Mouse (Mus musculus) midbrain, embryonic 16.5 days (tissue): ENCODE results near the gene Morc4. TPM values are rescaled to one million over a fixed set of nuclear protein-coding genes. Genes with fewer than 3 reads are reported as not detected.

Source experiments
- ATAC-seq: fragments of 200-750 bp; cut with Nextera tagmentation; 2 replicates; pipeline ENCODE4 v1.8.0; 2017; ENCODE audit warnings: moderate TSS enrichment
- H3K27ac ChIP-seq: fragments of 300-500 bp; sonication (generic); 2 replicates; pipeline ENCODE4 v1.5.1; 2014; ENCODE audit warnings: mild to moderate bottlenecking, low read length, mixed read lengths
- H3K27me3 ChIP-seq: fragments of 300-500 bp; sonication (generic); 2 replicates; pipeline ENCODE4 v1.6.1; 2014; ENCODE audit warnings: low read depth, low read length, mixed read lengths; ENCODE audit not compliant: control insufficient read depth, insufficient read depth
- H3K36me3 ChIP-seq: fragments of 300-500 bp; sonication (generic); 2 replicates; pipeline ENCODE4 v1.6.1; 2014; ENCODE audit warnings: mild to moderate bottlenecking, low read length, moderate library complexity, mixed read lengths; ENCODE audit not compliant: control insufficient read depth, insufficient read depth
- H3K4me1 ChIP-seq: fragments of 300-500 bp; sonication (generic); 2 replicates; pipeline ENCODE4 v1.6.1; 2014; ENCODE audit warnings: mild to moderate bottlenecking, low read length, mixed read lengths; ENCODE audit not compliant: control insufficient read depth, insufficient read depth
- H3K4me2 ChIP-seq: fragments of 300-500 bp; sonication (generic); 2 replicates; pipeline ENCODE4 v1.6.1; 2014; ENCODE audit warnings: mild to moderate bottlenecking, low read length, mixed read lengths
- H3K4me3 ChIP-seq: fragments of 300-500 bp; sonication (generic); 2 replicates; pipeline ENCODE4 v1.5.1; 2014; ENCODE audit warnings: low read depth, mild to moderate bottlenecking, low read length, moderate library complexity, mixed read lengths
- H3K9ac ChIP-seq: fragments of 300-500 bp; sonication (generic); 2 replicates; pipeline ENCODE4 v1.6.1; 2014; ENCODE audit warnings: low read depth, low read length, mixed read lengths
- H3K9me3 ChIP-seq: fragments of 300-500 bp; sonication (generic); replicated peaks from 2 replicates; pipeline ENCODE4 v1.6.1; 2014; ENCODE audit warnings: mild to moderate bottlenecking, low read length, mixed read lengths; ENCODE audit not compliant: control insufficient read depth, poor library complexity, severe bottlenecking
- WGBS: fragments of 180-500 bp; shearing (Covaris S2); extraction: QIAGEN DNeasy Blood & Tissue Kit; methylation state at CpG from one replicate; pipeline ENCODE4 v1.1.7; 2014; 5-methylcytosine and 5-hydroxymethylcytosine counted together
- polyA plus RNA-seq: library from polyadenylated mRNA; unstranded; fragments of >200 nt; fragmentation: Nextera tagmentation; extraction: Ambion mirVana; gene quantifications from 2 replicates; pipeline ENCODE4 v1.2.1, GENCODE M21; 2015

Gene Morc4
- polyA plus RNA-seq, 1 experiment from 2014 or later, result 3.3 TPM

GRCm38 (mm10) chrX:139812636-139813298, 58.7 kb downstream of the Morc4 start:
- WGBS, result 61% methylated on average over 3 of the region's 3 CpGs
- Histone ChIP-seq H3K27ac (no peak overlapping the region), H3K9ac (no peak overlapping the region), H3K36me3 (no peaks in the 10 kb centered on the region), H3K4me2 (no peak overlapping the region), H3K4me3 (no peak overlapping the region), H3K9me3 (no peaks in the 10 kb centered on the region), H3K27me3 (no peaks in the 10 kb centered on the region; the same call in none of the 2 replicates), H3K4me1 (no peaks in the 10 kb centered on the region)
- no peak for ATAC-seq

GRCm38 (mm10) chrX:139808501-139808900, 63.0 kb downstream of the Morc4 start:
- Histone ChIP-seq H3K9me3 (no peaks in the 10 kb centered on the region), H3K4me1 (no peaks in the 10 kb centered on the region), H3K9ac (no peak overlapping the region), H3K4me3 (no peak overlapping the region), H3K4me2 (no peak overlapping the region), H3K27me3 (no peaks in the 10 kb centered on the region; the same call in 1 of the 2 replicates), H3K27ac (no peak overlapping the region), H3K36me3 (no peaks in the 10 kb centered on the region)
- no peak for ATAC-seq
- 80% methylated on average over 10 of the region's 10 CpGs for WGBS

- Histone ChIP-seq H3K27me3 (no peaks in the 10 kb centered on the region; the same call in 1 of the 2 replicates), H3K4me3 (no peak overlapping the region), H3K9me3 (no peaks in the 10 kb centered on the region), H3K27ac (no peak overlapping the region), H3K9ac (no peak overlapping the region), H3K4me2 (no peak overlapping the region), H3K36me3 (no peaks in the 10 kb centered on the region), H3K4me1 (no peaks in the 10 kb centered on the region)
- peak; percentile 67; the same call in 1 of the 2 replicates for ATAC-seq
- 35% methylated on average over 4 of the region's 4 CpGs for WGBS
Observed at GRCm38 (mm10) chrX:139808085-139808484, 63.4 kb downstream of the Morc4 start.

GRCm38 (mm10) chrX:139807391-139807790, 64.1 kb downstream of the Morc4 start:
- WGBS, result 73% methylated on average over 2 of the region's 2 CpGs
- Histone ChIP-seq H3K4me3 (no peak overlapping the region), H3K36me3 (no peaks in the 10 kb centered on the region), H3K4me2 (no peak overlapping the region), H3K27me3 (no peaks in the 10 kb centered on the region; the same call in none of the 2 replicates), H3K4me1 (no peaks in the 10 kb centered on the region), H3K9ac (no peak overlapping the region), H3K27ac (no peak overlapping the region), H3K9me3 (no peaks in the 10 kb centered on the region)
- no peak for ATAC-seq

- Histone ChIP-seq H3K4me3 (no peak overlapping the region), H3K9ac (no peak overlapping the region), H3K9me3 (no peaks in the 10 kb centered on the region), H3K27me3 (no peaks in the 10 kb centered on the region; the same call in none of the 2 replicates), H3K4me1 (no peaks in the 10 kb centered on the region), H3K4me2 (no peak overlapping the region), H3K27ac (no peak overlapping the region), H3K36me3 (no peaks in the 10 kb centered on the region)
- WGBS, result 96% methylated on average over 4 of the region's 4 CpGs
- no peak for ATAC-seq
Observed at GRCm38 (mm10) chrX:139805918-139806317, 65.6 kb downstream of the Morc4 start.

GRCm38 (mm10) chrX:139803028-139803427, 68.4 kb downstream of the Morc4 start:
- Histone ChIP-seq H3K9ac (no peak overlapping the region), H3K4me3 (no peak overlapping the region), H3K4me2 (no peak overlapping the region), H3K36me3 (no peaks in the 10 kb centered on the region), H3K4me1 (no peaks in the 10 kb centered on the region), H3K27me3 (no peaks in the 10 kb centered on the region; the same call in 1 of the 2 replicates), H3K27ac (no peak overlapping the region), H3K9me3 (no peaks in the 10 kb centered on the region)
- ATAC-seq, result no peak
- 57% methylated on average over 2 of the region's 2 CpGs for WGBS

- no peak for ATAC-seq
- no peaks in the 10 kb centered on the region; the same call in 1 of the 2 replicates for H3K27me3 ChIP-seq
Observed at GRCm38 (mm10) chrX:139800406-139800878, 71.0 kb downstream of the Morc4 start, which contains the start of gene Cldn2. Cldn2 (plus strand) TSS chrX:139800828.

GRCm38 (mm10) chrX:139799953-139800352, 71.5 kb downstream of the Morc4 start:
- no peaks in the 10 kb centered on the region for H3K36me3 ChIP-seq
- no peaks in the 10 kb centered on the region; the same call in 1 of the 2 replicates for H3K27me3 ChIP-seq
- 72% methylated on average over 3 of the region's 3 CpGs for WGBS
- no peak overlapping the region for H3K4me2 ChIP-seq
- no peaks in the 10 kb centered on the region for H3K9me3 ChIP-seq
- no peak overlapping the region for H3K4me3 ChIP-seq
- no peak for ATAC-seq
- H3K9ac ChIP-seq, result no peak overlapping the region
- H3K27ac ChIP-seq, result no peak overlapping the region
- H3K4me1 ChIP-seq, result no peaks in the 10 kb centered on the region

More at GRCm38 (mm10) chrX:139800406-139800878, 71.0 kb downstream of the Morc4 start, which contains the start of gene Cldn2:
- H3K9ac ChIP-seq, result no peak within 1 kb of the TSS
- H3K27ac ChIP-seq, result no peak within 1 kb of the TSS
- no peaks in the 10 kb centered on the region for H3K9me3 ChIP-seq
- no peaks in the 10 kb centered on the region for H3K4me1 ChIP-seq
- H3K36me3 ChIP-seq, result no peaks in the 10 kb centered on the region
- H3K4me3 ChIP-seq, result no peak within 1 kb of the TSS
- no peak within 1 kb of the TSS for H3K4me2 ChIP-seq
- 68% methylated on average over 8 of the region's 8 CpGs for WGBS

GRCm38 (mm10) chrX:139797875-139798274, 73.6 kb downstream of the Morc4 start:
- ATAC-seq, result no peak
- Histone ChIP-seq H3K27ac (no peak overlapping the region), H3K36me3 (no peaks in the 10 kb centered on the region), H3K4me3 (no peak overlapping the region), H3K4me2 (no peak overlapping the region), H3K9me3 (no peaks in the 10 kb centered on the region), H3K27me3 (no peaks in the 10 kb centered on the region; the same call in 1 of the 2 replicates), H3K4me1 (no peaks in the 10 kb centered on the region), H3K9ac (no peak overlapping the region)
- 64% methylated on average over 9 of the region's 9 CpGs for WGBS
